Mouse (Mus musculus) kidney, adult 2 months (tissue): ENCODE measurements at regions not wholly inside any gene's neighbourhood (a gene's known extent, or its start where the extent isn't known, plus 50 kb on each side); places are given as distances from the start of the nearest gene placed in this dataset.
"Not testable (repeated sequence)": the region's sequence is repeated elsewhere in the genome, so short reads cannot be mapped to it uniquely, and the experiment has no call there.

ENCODE experiments used
- DNase-seq: peaks from one replicate; pipeline ENCODE4 v3.0.0; 2021
- H3K27ac ChIP-seq: fragments of 200-500 bp; 2 replicates; pipeline ENCODE4 v1.5.1; 2012; ENCODE audit warnings: low read depth, low read length, control low read depth, inconsistent platforms; ENCODE audit not compliant: insufficient read depth
- H3K27me3 ChIP-seq: fragments of 200-500 bp; replicated peaks from 2 replicates; pipeline ENCODE4 v1.6.1; 2012; ENCODE audit warnings: mild to moderate bottlenecking, moderate library complexity, low read length, inconsistent platforms; ENCODE audit not compliant: control insufficient read depth, insufficient read depth
- H3K36me3 ChIP-seq: fragments of 200-500 bp; 2 replicates; pipeline ENCODE4 v1.6.1; 2012; ENCODE audit warnings: mild to moderate bottlenecking, moderate library complexity, low read length, inconsistent platforms; ENCODE audit not compliant: control insufficient read depth, insufficient read depth
- H3K4me1 ChIP-seq: fragments of 200-500 bp; 2 replicates; pipeline ENCODE4 v1.6.1; 2011; ENCODE audit warnings: low read length; ENCODE audit not compliant: control insufficient read depth, insufficient read depth
- H3K4me3 ChIP-seq: fragments of 200-500 bp; 2 replicates; pipeline ENCODE4 v1.5.1; 2011; ENCODE audit warnings: mild to moderate bottlenecking, low read depth, low read length, control low read depth; ENCODE audit not compliant: insufficient read depth
- CTCF ChIP-seq: fragments of 200-500 bp; conservative IDR thresholded peaks from 2 replicates; pipeline ENCODE4 v1.5.1; 2011; ENCODE audit warnings: low read depth, mild to moderate bottlenecking, control low read depth, low read length, moderate library complexity, mixed read lengths; ENCODE audit not compliant: insufficient read depth, insufficient read length
- POLR2A ChIP-seq: fragments of 200-500 bp; IDR thresholded peaks from one replicate; pipeline ENCODE4 v1.6.1; 2011; ENCODE audit warnings: low read depth, low read length, control low read depth
- WGBS: fragments of 180-500 bp; shearing (Covaris S2); methylation state at CpG from one replicate; pipeline ENCODE4 v1.1.7; 2018; 5-methylcytosine and 5-hydroxymethylcytosine counted together

GRCm38 (mm10) chr13:7007091-7007490 is 358.5 kb upstream of the Pfkp start:
- Histone ChIP-seq H3K4me3 (no peak overlapping the region), H3K27ac (no peak overlapping the region), H3K36me3 (no peaks in the 10 kb centered on the region), H3K4me1 (no peaks in the 10 kb centered on the region), H3K27me3 (no peaks in the 10 kb centered on the region)
- TF ChIP-seq CTCF: no peak
- no peak for TF ChIP-seq POLR2A
- no peak for DNase-seq
- 93% methylated on average over 1 of the region's 1 CpGs for WGBS

GRCm38 (mm10) chr13:6998508-6999278 is 350.1 kb upstream of the Pfkp start:
- whole genome bisulfite sequencing: 64% methylated on average over 10 of the region's 10 CpGs

GRCm38 (mm10) chr13:6998094-6998493 is 349.5 kb upstream of the Pfkp start:
- no peaks in the 10 kb centered on the region for H3K36me3 ChIP-seq
- H3K27me3 ChIP-seq: no peaks in the 10 kb centered on the region
- no peaks in the 10 kb centered on the region for H3K4me1 ChIP-seq
- WGBS: 91% methylated on average over 9 of the region's 9 CpGs
- H3K4me3 ChIP-seq: no peak overlapping the region
- TF ChIP-seq CTCF: no peak
- TF ChIP-seq POLR2A: no peak
- DNase-seq: no peak
- H3K27ac ChIP-seq: no peak overlapping the region

More at GRCm38 (mm10) chr13:6998508-6999278, 350.1 kb upstream of the Pfkp start:
- not testable (repeated sequence) for H3K4me3 ChIP-seq, H3K36me3 ChIP-seq, H3K27ac ChIP-seq, H3K27me3 ChIP-seq, DNase-seq, H3K4me1 ChIP-seq

- Histone ChIP-seq H3K4me3 (no peak overlapping the region), H3K27ac (no peak overlapping the region), H3K36me3 (no peaks in the 10 kb centered on the region), H3K27me3 (no peaks in the 10 kb centered on the region), H3K4me1 (no peaks in the 10 kb centered on the region)
- WGBS: 50% methylated on average over 12 of the region's 12 CpGs
- no peak for DNase-seq
- TF ChIP-seq POLR2A: no peak
- TF ChIP-seq CTCF: no peak
Measured at GRCm38 (mm10) chr13:6992323-6992994, 343.9 kb upstream of the Pfkp start.

GRCm38 (mm10) chr13:6991714-6992113 is 343.1 kb upstream of the Pfkp start:
- 47% methylated on average over 2 of the region's 2 CpGs for WGBS
- Histone ChIP-seq H3K4me3 (no peak overlapping the region), H3K27me3 (no peaks in the 10 kb centered on the region), H3K36me3 (no peaks in the 10 kb centered on the region), H3K4me1 (no peaks in the 10 kb centered on the region), H3K27ac (no peak overlapping the region)
- no peak for TF ChIP-seq POLR2A
- TF ChIP-seq CTCF: no peak
- DNase-seq: no peak

- Histone ChIP-seq H3K27me3 (no peaks in the 10 kb centered on the region), H3K4me3 (no peak overlapping the region), H3K36me3 (no peaks in the 10 kb centered on the region), H3K4me1 (no peaks in the 10 kb centered on the region), H3K27ac (no peak overlapping the region)
- no peak for TF ChIP-seq CTCF
- no peak for TF ChIP-seq POLR2A
- no peak for DNase-seq
- 60% methylated on average over 23 of the region's 23 CpGs for WGBS
Measured at GRCm38 (mm10) chr13:6985012-6985996, 336.7 kb upstream of the Pfkp start.
